Mouse (Mus musculus) brain, embryonic 14.5 days (tissue): ENCODE data around the gene Cd164.

Source experiments
- CTCF ChIP-seq: fragments of 200-500 bp; IDR thresholded peaks from 2 replicates; pipeline ENCODE4 v1.5.1; 2012; ENCODE audit warnings: inconsistent platforms, mild to moderate bottlenecking, moderate library complexity, borderline replicate concordance; ENCODE audit not compliant: insufficient read depth, insufficient read length; ENCODE audit errors: extremely low read depth
- POLR2A ChIP-seq: fragments of 200-500 bp; IDR thresholded peaks from 2 replicates; pipeline ENCODE4 v1.6.1; 2012; ENCODE audit warnings: mild to moderate bottlenecking, inconsistent platforms, borderline replicate concordance; ENCODE audit not compliant: poor library complexity, insufficient read depth, insufficient read length, severe bottlenecking; ENCODE audit errors: extremely low read depth

GRCm38 (mm10) chr10:41482446-41482845 is 36.8 kb upstream of the Cd164 start:
- TF ChIP-seq POLR2A (no peak), CTCF (no peak)
